Mouse (Mus musculus) ES-E14 (cell line): ENCODE measurements around the gene Bglap. TPM values are rescaled to one million over a fixed set of nuclear protein-coding genes. Genes with fewer than 3 reads are reported as not detected.

Source experiments
- DNase-seq: peaks from one replicate; pipeline ENCODE4 v3.0.0-alpha.2; 2013; ENCODE audit warnings: low read depth, low spot score
- H3K27ac ChIP-seq: 2 replicates; pipeline ENCODE4 v1.5.1; 2012; ENCODE audit warnings: low read depth, mild to moderate bottlenecking, low read length, moderate library complexity, mixed read lengths; ENCODE audit not compliant: poor library complexity, insufficient read depth, severe bottlenecking
- H3K36me3 ChIP-seq: 2 replicates; pipeline ENCODE4 v1.6.1; 2012; ENCODE audit warnings: mild to moderate bottlenecking, low read length, moderate library complexity, mixed read lengths; ENCODE audit not compliant: control insufficient read depth, poor library complexity, insufficient read depth, severe bottlenecking
- H3K4me1 ChIP-seq, 2 experiments: fragments of 150-350 bp in 1 of 2; sonication (generic) in 1 of 2; 2 replicates each; pipeline ENCODE4 v1.6.1; 2012; ENCODE audit warnings: low read length in 2 of 2, mild to moderate bottlenecking in 1 of 2, mixed read lengths in 1 of 2; ENCODE audit not compliant: control insufficient read depth in 2 of 2, insufficient read depth in 2 of 2, poor library complexity in 1 of 2
- H3K4me3 ChIP-seq, 2 experiments: fragments of 150-350 bp in 1 of 2; sonication (generic) in 1 of 2; 2 replicates each; pipeline ENCODE4 v1.5.1; 2012; ENCODE audit warnings: low read length in 2 of 2, low read depth in 1 of 2, mild to moderate bottlenecking in 1 of 2, mixed read lengths in 1 of 2; ENCODE audit not compliant: insufficient read depth in 1 of 2, poor library complexity in 1 of 2, severe bottlenecking in 1 of 2
- H3K9ac ChIP-seq: 2 replicates; pipeline ENCODE4 v1.6.1; 2012; ENCODE audit warnings: low read depth, mild to moderate bottlenecking, low read length, mixed read lengths; ENCODE audit not compliant: poor library complexity, insufficient read depth, severe bottlenecking
- H3K9me3 ChIP-seq: fragments of 150-350 bp; sonication (generic); 2 replicates; pipeline ENCODE4 v1.6.1; 2012; ENCODE audit warnings: low read depth, mild to moderate bottlenecking, low read length; ENCODE audit not compliant: control insufficient read depth, insufficient read depth
- CHD2 ChIP-seq: IDR thresholded peaks from 2 replicates; pipeline ENCODE4 v1.6.1; 2014; ENCODE audit warnings: mild to moderate bottlenecking, low read depth, low read length, inconsistent platforms
- HCFC1 ChIP-seq: IDR thresholded peaks from 2 replicates; pipeline ENCODE4 v1.6.1; 2012; ENCODE audit warnings: low read length, inconsistent platforms, borderline replicate concordance; ENCODE audit not compliant: insufficient read depth
- MAFK ChIP-seq: IDR thresholded peaks from 2 replicates; pipeline ENCODE4 v1.6.1; 2014; ENCODE audit warnings: mild to moderate bottlenecking, low read depth, low read length, inconsistent platforms; ENCODE audit not compliant: insufficient read depth
- ZC3H11A ChIP-seq: IDR thresholded peaks from 2 replicates; pipeline ENCODE4 v1.6.1; 2012; ENCODE audit warnings: low read depth, mild to moderate bottlenecking, inconsistent platforms, low read length, borderline replicate concordance
- ZNF384 ChIP-seq: IDR thresholded peaks from 2 replicates; pipeline ENCODE4 v1.6.1; 2012; ENCODE audit warnings: low read depth, low read length, inconsistent platforms
- in situ Hi-C, 2 experiments: fragments of 600-800 bp; cut with MboI; formaldehyde crosslinking; loops; one replicate each; pipeline ENCODE4 v1.15.1; 2025; ENCODE audit warnings: low sequenced_read_pairs in 2 of 2, inconsistent platforms in 1 of 2; ENCODE audit not compliant: unreplicated experiment in 2 of 2
- total RNA-seq: library from RNA; depleted of rRNA; stranded (reverse); fragments of 300-350 nt; gene quantifications from 2 replicates; pipeline ENCODE4 v1.2.3, GENCODE M21; 2012

Gene Bglap
- total RNA-seq, 1 experiment, result not detected

DNA sequence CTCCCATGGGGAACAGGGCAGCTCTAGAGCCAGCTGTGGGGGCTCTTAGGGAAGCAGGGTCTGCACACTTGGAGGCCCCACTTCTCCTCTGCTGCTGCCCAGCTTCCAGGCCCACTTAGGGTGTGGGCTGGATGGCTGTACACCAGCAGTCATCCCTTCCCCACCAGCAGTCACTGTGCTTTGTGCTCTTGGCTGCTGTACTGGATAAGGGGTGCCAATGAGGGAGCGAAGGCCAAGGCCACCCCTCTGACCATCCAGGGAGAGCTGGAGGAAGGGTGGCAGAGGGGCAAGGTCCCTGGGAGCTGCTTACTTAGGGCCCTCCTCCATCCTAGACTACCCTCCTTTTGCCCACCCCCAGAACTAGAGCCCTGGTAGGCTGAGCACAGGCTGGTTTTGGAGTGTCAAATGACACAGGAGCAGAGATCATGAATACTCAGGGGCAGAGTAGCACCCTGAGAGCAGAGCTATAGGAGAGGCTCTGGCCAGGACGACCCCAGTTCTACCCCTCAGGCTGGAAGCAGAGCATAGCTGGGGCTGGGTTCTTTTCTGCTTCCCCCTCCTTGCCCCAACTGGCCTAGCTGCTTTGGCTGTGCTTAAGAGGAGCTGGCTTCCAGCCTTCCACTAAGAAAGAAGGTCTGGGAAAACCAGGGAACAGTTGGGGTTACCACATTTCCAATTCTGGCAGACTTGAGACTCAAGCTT, 22.5 kb downstream of the Bglap start:
- in situ Hi-C loops, result no loop called here
- no peak for TF ChIP-seq HCFC1
- no peak for TF ChIP-seq ZNF384
- TF ChIP-seq CHD2, result no peak
- no peak for TF ChIP-seq ZC3H11A
- no peak for TF ChIP-seq MAFK
- peaks cover 0 to 17% of the 10 kb centered on the region in 2 experiments; a peak in 2 of 4 replicates for H3K4me1 ChIP-seq
- DNase-seq, result no peak
- H3K36me3 ChIP-seq, result peaks cover 55% of the 10 kb centered on the region
- no peak overlapping the region for H3K27ac ChIP-seq
- H3K4me3 ChIP-seq, result no peak overlapping the region
- no peaks in the 10 kb centered on the region for H3K9me3 ChIP-seq
- no peak overlapping the region for H3K9ac ChIP-seq

DNA sequence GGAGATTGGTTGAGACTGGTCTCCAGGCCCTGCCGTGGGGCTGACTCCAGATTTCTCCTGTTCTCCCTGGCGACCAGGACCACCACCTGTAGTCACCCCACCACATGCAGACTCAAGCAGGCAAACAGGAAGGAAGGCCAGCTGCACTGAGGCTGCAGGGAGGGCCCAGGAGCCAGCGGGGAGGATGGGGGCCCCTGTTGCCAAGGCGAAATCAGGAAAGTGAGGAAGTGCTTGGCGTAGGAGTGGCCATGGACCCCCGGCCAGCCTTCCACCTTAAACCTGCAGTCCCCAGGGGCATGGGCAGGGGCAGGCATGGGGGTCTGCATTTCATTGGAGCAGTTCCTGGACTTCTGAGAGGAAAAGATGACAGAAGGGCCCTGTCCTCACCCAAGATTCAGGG, 23.2 kb downstream of the Bglap start:
- no peak overlapping the region for H3K4me3 ChIP-seq
- H3K4me1 ChIP-seq, result peaks cover 0 to 17% of the 10 kb centered on the region in 2 experiments; a peak in 2 of 4 replicates
- H3K27ac ChIP-seq, result no peak overlapping the region
- H3K36me3 ChIP-seq, result peaks cover 61% of the 10 kb centered on the region
- DNase-seq, result no peak
- H3K9me3 ChIP-seq, result no peaks in the 10 kb centered on the region
- TF ChIP-seq CHD2 (no peak), MAFK (no peak), ZNF384 (no peak), ZC3H11A (no peak), HCFC1 (no peak)
- no peak overlapping the region for H3K9ac ChIP-seq
- in situ Hi-C loops, result no loop called here

DNA sequence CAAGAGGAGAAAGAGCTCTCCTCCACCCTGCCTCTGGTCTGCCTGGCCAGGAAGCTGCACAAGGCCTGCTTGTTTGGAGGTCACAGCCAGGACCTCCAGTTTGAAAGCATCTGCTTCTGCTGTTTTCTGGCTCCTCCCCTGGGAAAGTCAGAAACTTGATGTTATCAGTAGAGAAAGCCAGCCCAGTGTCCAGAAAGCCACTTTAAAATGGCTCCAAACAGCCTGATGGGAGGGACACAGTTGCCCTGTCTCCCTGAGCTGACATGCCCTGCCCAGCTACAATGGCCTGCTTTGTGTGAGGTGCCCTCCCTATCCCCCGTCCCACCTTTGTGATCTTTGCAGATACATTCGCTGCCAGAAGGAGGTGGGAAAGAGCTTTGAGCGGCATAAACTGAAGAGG, 24.3 kb downstream of the Bglap start:
- Histone ChIP-seq H3K27ac (no peak overlapping the region), H3K36me3 (peaks cover 72% of the 10 kb centered on the region)
- TF ChIP-seq CHD2, result no peak
- no peak for TF ChIP-seq MAFK
- TF ChIP-seq HCFC1, result no peak
- no peak for TF ChIP-seq ZNF384
- no peak for TF ChIP-seq ZC3H11A

DNA sequence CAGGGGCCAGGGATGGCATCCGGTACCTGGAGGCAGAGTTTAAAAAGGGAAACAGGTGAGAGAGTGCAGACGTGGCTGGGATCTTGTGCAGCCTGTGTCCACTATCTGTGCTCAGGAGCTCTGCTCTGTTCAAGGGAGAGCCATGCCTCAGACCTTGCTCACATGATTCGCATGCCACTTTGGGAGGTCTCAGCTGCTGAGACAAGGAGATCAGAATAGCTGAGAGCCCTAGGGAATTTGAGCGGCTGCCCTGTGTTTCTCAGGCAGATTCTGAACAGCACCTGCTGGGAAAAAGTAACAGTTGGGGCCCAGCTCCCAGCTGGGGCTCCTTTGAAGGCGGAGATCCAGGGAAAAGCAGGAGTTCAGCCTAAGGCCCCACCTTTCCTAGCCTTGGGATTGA, 24.7 kb downstream of the Bglap start:
- in situ Hi-C loops, result no loop called here
- H3K9me3 ChIP-seq, result no peaks in the 10 kb centered on the region
- no peak overlapping the region for H3K9ac ChIP-seq
- H3K36me3 ChIP-seq, result peaks cover 76% of the 10 kb centered on the region
- H3K4me3 ChIP-seq, result no peak overlapping the region
- TF ChIP-seq CHD2 (no peak), HCFC1 (no peak), ZC3H11A (no peak), ZNF384 (no peak)
- no peak for DNase-seq
- H3K4me1 ChIP-seq, result peaks cover 0 to 8% of the 10 kb centered on the region in 2 experiments; a peak in 1 of 4 replicates
- H3K27ac ChIP-seq, result no peak overlapping the region

More for the DNA sequence above, 24.3 kb downstream of the Bglap start:
- peaks cover 0 to 12% of the 10 kb centered on the region in 2 experiments; a peak in 2 of 4 replicates for H3K4me1 ChIP-seq
- no peak overlapping the region for H3K9ac ChIP-seq
- no peak overlapping the region for H3K4me3 ChIP-seq
- no peak for DNase-seq
- no peaks in the 10 kb centered on the region for H3K9me3 ChIP-seq
- in situ Hi-C loops, result no loop called here
